8 mouse cellular contexts compared by ENCODE assay signal in the genomic region with DNA sequence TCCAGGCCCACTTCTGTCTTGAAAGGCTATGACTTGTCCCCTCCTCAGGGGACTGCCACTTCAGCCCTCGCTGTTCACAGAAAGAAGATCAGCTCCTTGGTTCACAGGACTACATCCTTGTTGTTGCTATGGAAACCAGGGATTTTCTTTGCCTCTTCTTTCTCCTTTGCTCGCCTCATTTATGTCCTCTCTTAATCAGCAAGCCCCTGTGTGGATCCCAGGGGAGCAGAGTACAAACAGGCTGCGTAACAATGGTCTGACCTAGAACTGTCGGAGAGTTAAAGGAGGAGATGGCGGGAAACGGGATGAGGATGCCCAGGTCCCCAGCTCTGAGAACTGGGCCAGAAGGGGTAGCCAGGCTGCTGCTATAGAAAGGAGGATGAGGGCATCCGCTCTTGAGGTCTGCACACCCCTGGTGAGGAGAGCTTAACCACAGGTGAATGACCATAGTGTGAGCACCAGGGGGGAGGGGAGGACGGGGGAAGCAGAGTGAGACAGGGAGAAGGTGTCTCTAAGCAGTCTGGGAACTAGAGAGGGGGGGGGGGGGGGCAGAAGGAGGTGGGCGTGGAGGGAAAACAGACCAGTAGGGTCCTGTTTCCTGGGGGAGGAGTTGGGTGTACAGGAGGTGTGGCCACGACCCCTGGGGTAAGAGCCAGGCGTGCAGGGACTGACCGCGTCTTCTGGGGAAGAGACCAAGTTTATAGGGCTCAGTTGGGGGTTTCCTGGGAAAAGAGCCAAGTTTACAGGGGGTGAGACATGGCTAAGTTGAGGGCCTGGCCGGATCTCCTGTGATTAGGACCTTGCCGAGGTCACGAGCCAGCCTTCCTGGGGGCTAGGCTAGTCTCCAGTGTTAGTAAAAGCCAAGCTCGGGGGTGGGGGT. TPM values are rescaled to one million over a fixed set of nuclear protein-coding genes. Genes with fewer than 3 reads are reported as not detected.
A peak's percentile ranks its signal among the peaks of the same experiment; 100 is the strongest.
DNase-seq lines count a peak whose midpoint lies in the region; ATAC-seq and TF ChIP-seq lines count a peak whose summit lies in the region.

No protein-coding gene starts in this region.

- TF ChIP-seq CTCF in intestine, postnatal 0 days (IDR thresholded peaks at IDR 0.05; ENCODE audit: low read depth) = no peak

- H3K9ac ChIP-seq in lung, embryonic 16.5 days (ENCODE audit: low read length) = no peak overlapping the region
- 0 out of 2 replicates have a peak overlapping the region, but pooled peaks have one; percentile 11 for H3K9ac ChIP-seq in intestine, postnatal 0 days (ENCODE audit: low read depth, low read length)
- no peak overlapping the region for H3K9ac ChIP-seq in stomach, embryonic 15.5 days

- H3K4me1 ChIP-seq in lung, embryonic 16.5 days (replicated peaks; ENCODE audit: control insufficient read depth, insufficient read depth, low read length) = 0 out of 2 replicates have a peak, but pooled peaks cover 3% of the 10 kb centered on the region
- H3K4me1 ChIP-seq in intestine, postnatal 0 days (replicated peaks; ENCODE audit: control insufficient read depth, insufficient read depth, low read length) = no peaks in the 10 kb centered on the region
- H3K4me1 ChIP-seq in stomach, embryonic 15.5 days = peaks cover 7% of the 10 kb centered on the region

- peak; percentile 68 for ATAC-seq in lung, embryonic 16.5 days (ENCODE audit: low read depth)
- no peak for ATAC-seq in intestine, postnatal 0 days
- ATAC-seq in stomach, embryonic 15.5 days (ENCODE audit: insufficient read depth, low FRiP score, low read depth) = peak; percentile 56; the same call in 1 of the 2 replicates

- H3K27ac ChIP-seq in lung, embryonic 16.5 days (ENCODE audit: low read length) = no peak overlapping the region
- H3K27ac ChIP-seq in intestine, postnatal 0 days (ENCODE audit: low read depth, low read length) = no peak overlapping the region
- 0 out of 2 replicates have a peak overlapping the region, but pooled peaks have one; percentile 31 for H3K27ac ChIP-seq in stomach, embryonic 15.5 days

- H3K4me3 ChIP-seq in lung, embryonic 16.5 days (ENCODE audit: low read length) = 0 out of 2 replicates have a peak overlapping the region, but pooled peaks have one; percentile 11
- H3K4me3 ChIP-seq in intestine, postnatal 0 days (ENCODE audit: low read depth, low read length) = no peak overlapping the region
- H3K4me3 ChIP-seq in stomach, embryonic 15.5 days (replicated peaks) = peak overlapping the region; percentile 14; the same call in 1 of the 2 replicates

- no peaks in the 10 kb centered on the region for H3K27me3 ChIP-seq in lung, embryonic 16.5 days (ENCODE audit: control insufficient read depth, insufficient read depth, low read depth, low read length)
- no peaks in the 10 kb centered on the region for H3K27me3 ChIP-seq in intestine, postnatal 0 days (replicated peaks; ENCODE audit: control insufficient read depth, insufficient read depth, low read length)
- no peaks in the 10 kb centered on the region for H3K27me3 ChIP-seq in stomach, embryonic 15.5 days (replicated peaks)

- peak overlapping the region; percentile 41 for H3K4me2 ChIP-seq in lung, embryonic 16.5 days (ENCODE audit: low read depth, low read length)
- H3K4me2 ChIP-seq in intestine, postnatal 0 days (replicated peaks; ENCODE audit: low read depth) = peak overlapping the region; percentile 41
- peak overlapping the region; percentile 46 for H3K4me2 ChIP-seq in stomach, embryonic 15.5 days

- H3K9me3 ChIP-seq in lung, embryonic 16.5 days (ENCODE audit: control insufficient read depth, low read length) = no peaks in the 10 kb centered on the region
- H3K9me3 ChIP-seq in intestine, postnatal 0 days (ENCODE audit: control insufficient read depth) = no peaks in the 10 kb centered on the region
- no peaks in the 10 kb centered on the region for H3K9me3 ChIP-seq in stomach, embryonic 15.5 days

- no peaks in the 10 kb centered on the region for H3K36me3 ChIP-seq in lung, embryonic 16.5 days (ENCODE audit: control insufficient read depth, insufficient read depth, low read length)
- no peaks in the 10 kb centered on the region for H3K36me3 ChIP-seq in intestine, postnatal 0 days (ENCODE audit: control insufficient read depth, insufficient read depth)
- H3K36me3 ChIP-seq in stomach, embryonic 15.5 days = no peaks in the 10 kb centered on the region

- DNase-seq in lung, postnatal 14 days = no peak
- DNase-seq in embryo, embryonic 9.5 days (ENCODE audit: extremely low spot score) = peak; percentile 65
- DNase-seq in ovary, adult 18-20 months (ENCODE audit: low spot score) = no peak
- no peak for DNase-seq in right cerebral cortex, postnatal 14 days
- DNase-seq in left cerebral cortex, adult 11 months (ENCODE audit: low spot score) = no peak

- 3% methylated on average over 16 of the region's 17 CpGs for WGBS in lung, embryonic 16.5 days
- 4% methylated on average over 16 of the region's 17 CpGs for WGBS in intestine, postnatal 0 days
- 7% methylated on average over 17 of the region's 17 CpGs for WGBS in stomach, embryonic 15.5 days

RNA-seq across cellular contexts. Expression of gene Jph3, which starts 31.4 kb away (rescaled TPM):
- polyA plus RNA-seq in lung, embryonic 16.5 days (2015; fragmentation: Nextera tagmentation; extraction: Ambion mirVana) = 0.38 and 0.50 TPM in 2 replicates
- polyA plus RNA-seq in intestine, postnatal 0 days (2015; fragmentation: Nextera tagmentation; extraction: Ambion mirVana) = 2.8 and 3.0 TPM in 2 replicates
- 3.9 and 4.6 TPM in 2 replicates for polyA plus RNA-seq in stomach, embryonic 15.5 days (2015; fragmentation: Nextera tagmentation; extraction: Ambion mirVana)

RNA-seq across cellular contexts. Expression of gene Zcchc14, which starts 45.3 kb away (rescaled TPM):
- 13.0 and 14.4 TPM in 2 replicates for polyA plus RNA-seq in lung, embryonic 16.5 days (2015; fragmentation: Nextera tagmentation; extraction: Ambion mirVana)
- 6.9 and 8.3 TPM in 2 replicates for polyA plus RNA-seq in intestine, postnatal 0 days (2015; fragmentation: Nextera tagmentation; extraction: Ambion mirVana)
- 12.6 and 13.0 TPM in 2 replicates for polyA plus RNA-seq in stomach, embryonic 15.5 days (2015; fragmentation: Nextera tagmentation; extraction: Ambion mirVana)
